Mouse (Mus musculus): ENCODE measurements around the gene Armc2. TPM values are rescaled to one million over a fixed set of nuclear protein-coding genes. Genes with fewer than 3 reads are reported as not detected.

Armc2 gene
- polyA plus RNA-seq, 1 experiment from 2014 or later: 0.42 TPM

DNA sequence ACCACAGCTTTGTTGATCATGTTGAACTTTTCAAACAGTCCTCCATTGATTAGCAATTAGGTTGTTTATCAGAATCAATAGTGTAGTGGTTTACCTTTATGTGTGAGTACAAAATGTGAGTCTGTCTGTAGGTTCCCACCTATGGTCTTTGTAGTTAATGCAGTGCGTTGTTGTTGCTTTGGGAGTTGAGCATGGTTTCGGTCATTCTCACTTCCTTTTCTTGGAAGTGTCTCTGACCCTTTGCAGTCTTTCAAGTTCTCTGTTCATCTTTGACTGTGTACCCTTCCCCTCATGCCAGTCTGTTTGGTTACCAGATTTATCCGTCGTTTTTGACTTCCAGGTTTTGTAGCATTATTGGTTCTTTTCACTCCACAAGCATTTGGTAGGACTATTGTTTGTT, 126.9 kb downstream of the Armc2 start:
- H3K4me3 ChIP-seq (ENCODE audit: low read length): no peak overlapping the region
- H3K9me3 ChIP-seq (ENCODE audit: control insufficient read depth, low read length): no peaks in the 10 kb centered on the region
- WGBS: 84% methylated on average over 4 of the region's 4 CpGs
- H3K36me3 ChIP-seq (ENCODE audit: control insufficient read depth, insufficient read depth, low read length): no peaks in the 10 kb centered on the region
- no peaks in the 10 kb centered on the region for H3K27me3 ChIP-seq (ENCODE audit: control insufficient read depth, insufficient read depth, low read length)
- H3K27ac ChIP-seq (ENCODE audit: low read depth, low read length): no peak overlapping the region
- no peak for ATAC-seq (ENCODE audit: low FRiP score, low TSS enrichment)
- H3K4me1 ChIP-seq (ENCODE audit: control insufficient read depth, insufficient read depth, low read length): peaks cover 19% of the 10 kb centered on the region
- no peak overlapping the region for H3K9ac ChIP-seq (ENCODE audit: low read depth, low read length)
- H3K4me2 ChIP-seq (replicated peaks; ENCODE audit: low read depth, low read length): no peak overlapping the region

GRCm38 (mm10) chr10:41890537-41890936, 127.7 kb downstream of the Armc2 start:
- no peaks in the 10 kb centered on the region for H3K36me3 ChIP-seq (ENCODE audit: control insufficient read depth, insufficient read depth, low read length)
- no peak overlapping the region for H3K4me2 ChIP-seq (replicated peaks; ENCODE audit: low read depth, low read length)
- no peak for ATAC-seq (ENCODE audit: low FRiP score, low TSS enrichment)
- no peak overlapping the region for H3K27ac ChIP-seq (ENCODE audit: low read depth, low read length)
- H3K27me3 ChIP-seq (ENCODE audit: control insufficient read depth, insufficient read depth, low read length): no peaks in the 10 kb centered on the region
- H3K4me1 ChIP-seq (ENCODE audit: control insufficient read depth, insufficient read depth, low read length): peaks cover 19% of the 10 kb centered on the region
- no peaks in the 10 kb centered on the region for H3K9me3 ChIP-seq (ENCODE audit: control insufficient read depth, low read length)
- H3K4me3 ChIP-seq (ENCODE audit: low read length): no peak overlapping the region
- H3K9ac ChIP-seq (ENCODE audit: low read depth, low read length): no peak overlapping the region

GRCm38 (mm10) chr10:41889566-41889965, 128.7 kb downstream of the Armc2 start:
- no peak overlapping the region for H3K4me2 ChIP-seq (replicated peaks; ENCODE audit: low read depth, low read length)
- no peak for ATAC-seq (ENCODE audit: low FRiP score, low TSS enrichment)
- H3K27ac ChIP-seq (ENCODE audit: low read depth, low read length): no peak overlapping the region
- H3K9me3 ChIP-seq (ENCODE audit: control insufficient read depth, low read length): no peaks in the 10 kb centered on the region
- no peak overlapping the region for H3K9ac ChIP-seq (ENCODE audit: low read depth, low read length)
- no peaks in the 10 kb centered on the region for H3K36me3 ChIP-seq (ENCODE audit: control insufficient read depth, insufficient read depth, low read length)
- no peaks in the 10 kb centered on the region for H3K27me3 ChIP-seq (ENCODE audit: control insufficient read depth, insufficient read depth, low read length)
- 84% methylated on average over 5 of the region's 5 CpGs for WGBS
- no peak overlapping the region for H3K4me3 ChIP-seq (ENCODE audit: low read length)
- H3K4me1 ChIP-seq (ENCODE audit: control insufficient read depth, insufficient read depth, low read length): peaks cover 18% of the 10 kb centered on the region

DNA sequence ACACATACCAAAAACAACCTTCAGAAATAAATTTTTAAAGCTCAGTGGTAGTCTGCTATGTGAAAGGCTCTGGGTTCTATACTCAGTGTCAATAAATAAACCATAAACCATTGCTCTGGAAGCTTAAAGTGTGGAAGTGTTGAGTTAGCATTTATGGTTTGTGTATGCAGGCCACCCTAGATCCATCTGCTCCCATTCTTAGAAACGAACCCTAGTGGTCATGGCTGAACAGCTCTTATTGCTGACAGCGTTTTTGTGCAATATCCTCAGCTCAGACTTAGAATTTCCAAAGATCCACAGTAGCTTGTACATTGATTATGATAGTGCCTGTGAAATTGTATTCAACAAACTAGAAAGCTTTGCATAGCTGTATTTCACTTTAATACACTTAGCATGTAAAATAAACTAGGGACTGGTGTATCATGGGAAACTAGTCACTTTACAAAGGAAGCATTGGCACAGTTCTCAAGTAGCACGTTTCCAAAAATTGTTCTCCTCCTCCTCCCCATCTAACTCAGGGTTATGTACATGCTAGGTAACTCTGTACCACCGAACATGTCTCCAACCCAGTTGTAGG, 129.8 kb downstream of the Armc2 start:
- Histone ChIP-seq H3K27ac (ENCODE audit: low read depth, low read length) (no peak overlapping the region), H3K4me2 (replicated peaks; ENCODE audit: low read depth, low read length) (peak overlapping the region; percentile 86), H3K27me3 (ENCODE audit: control insufficient read depth, insufficient read depth, low read length) (no peaks in the 10 kb centered on the region), H3K9ac (ENCODE audit: low read depth, low read length) (no peak overlapping the region), H3K4me1 (ENCODE audit: control insufficient read depth, insufficient read depth, low read length) (peaks cover 10% of the 10 kb centered on the region; the same call in 1 of the 2 replicates), H3K36me3 (ENCODE audit: control insufficient read depth, insufficient read depth, low read length) (no peaks in the 10 kb centered on the region), H3K9me3 (ENCODE audit: control insufficient read depth, low read length) (no peaks in the 10 kb centered on the region), H3K4me3 (ENCODE audit: low read length) (peak overlapping the region; percentile 72; the same call in 1 of the 2 replicates)
- ATAC-seq (ENCODE audit: low FRiP score, low TSS enrichment): no peak
- whole genome bisulfite sequencing: 43% methylated on average over 4 of the region's 4 CpGs

DNA sequence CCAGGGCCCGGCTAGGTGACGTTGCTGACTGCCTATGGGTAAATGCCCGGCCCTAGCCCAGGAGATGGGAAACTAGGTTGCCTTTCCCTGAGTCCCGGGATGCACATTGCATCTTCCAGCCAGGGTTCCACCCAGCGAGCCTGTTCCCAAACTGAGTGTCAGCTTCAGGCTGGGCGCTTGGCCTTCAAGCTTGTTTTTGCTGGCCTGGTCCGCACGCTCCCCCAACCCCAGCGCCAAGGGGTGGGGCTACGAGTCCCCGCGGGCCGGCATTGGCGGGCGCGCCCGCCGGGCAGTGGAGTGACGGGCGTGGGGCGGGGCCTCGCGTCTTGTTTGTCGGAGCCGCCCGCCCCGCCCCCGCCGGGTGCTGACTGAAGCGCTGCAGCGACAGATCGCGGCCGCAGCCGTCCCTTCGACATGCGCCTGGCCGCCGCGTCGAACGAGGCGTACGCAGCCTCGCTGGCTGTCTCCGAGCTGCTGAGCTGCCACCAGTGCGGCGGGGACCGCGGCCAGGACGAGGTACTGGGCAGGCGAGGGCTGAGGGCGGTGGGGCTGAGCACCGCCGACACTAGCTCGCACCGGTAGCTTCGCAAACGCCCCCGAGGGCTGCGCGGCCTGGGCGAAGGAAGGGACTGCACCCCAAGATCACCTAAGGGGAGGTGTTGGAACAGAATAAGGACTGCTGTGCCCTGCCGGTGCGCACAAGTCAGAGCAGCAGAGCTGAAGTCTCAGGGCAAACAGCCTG, 131.0 kb downstream of the Armc2 start:
- peak; percentile 98 for ATAC-seq (ENCODE audit: low FRiP score, low TSS enrichment)
- Histone ChIP-seq H3K4me1 (ENCODE audit: control insufficient read depth, insufficient read depth, low read length) (peaks cover 10% of the 10 kb centered on the region; the same call in 1 of the 2 replicates), H3K9me3 (ENCODE audit: control insufficient read depth, low read length) (no peaks in the 10 kb centered on the region), H3K4me2 (replicated peaks; ENCODE audit: low read depth, low read length) (peak overlapping the region; percentile 86), H3K36me3 (ENCODE audit: control insufficient read depth, insufficient read depth, low read length) (no peaks in the 10 kb centered on the region), H3K27me3 (ENCODE audit: control insufficient read depth, insufficient read depth, low read length) (no peaks in the 10 kb centered on the region), H3K4me3 (ENCODE audit: low read length) (peak overlapping the region; percentile 72), H3K27ac (ENCODE audit: low read depth, low read length) (peak overlapping the region; percentile 86), H3K9ac (ENCODE audit: low read depth, low read length) (peak overlapping the region; percentile 83)
- WGBS: 1% methylated on average over 64 of the region's 65 CpGs

GRCm38 (mm10) chr10:41883741-41884575, 134.3 kb downstream of the Armc2 start:
- no peak for ATAC-seq (ENCODE audit: low FRiP score, low TSS enrichment)
- Histone ChIP-seq H3K4me3 (ENCODE audit: low read length) (no peak overlapping the region), H3K4me2 (replicated peaks; ENCODE audit: low read depth, low read length) (no peak overlapping the region), H3K4me1 (ENCODE audit: control insufficient read depth, insufficient read depth, low read length) (peaks cover 10% of the 10 kb centered on the region; the same call in 1 of the 2 replicates), H3K27ac (ENCODE audit: low read depth, low read length) (no peak overlapping the region), H3K36me3 (ENCODE audit: control insufficient read depth, insufficient read depth, low read length) (no peaks in the 10 kb centered on the region), H3K9me3 (ENCODE audit: control insufficient read depth, low read length) (no peaks in the 10 kb centered on the region), H3K9ac (ENCODE audit: low read depth, low read length) (no peak overlapping the region), H3K27me3 (ENCODE audit: control insufficient read depth, insufficient read depth, low read length) (no peaks in the 10 kb centered on the region)
- 44% methylated on average over 8 of the region's 8 CpGs for WGBS

DNA sequence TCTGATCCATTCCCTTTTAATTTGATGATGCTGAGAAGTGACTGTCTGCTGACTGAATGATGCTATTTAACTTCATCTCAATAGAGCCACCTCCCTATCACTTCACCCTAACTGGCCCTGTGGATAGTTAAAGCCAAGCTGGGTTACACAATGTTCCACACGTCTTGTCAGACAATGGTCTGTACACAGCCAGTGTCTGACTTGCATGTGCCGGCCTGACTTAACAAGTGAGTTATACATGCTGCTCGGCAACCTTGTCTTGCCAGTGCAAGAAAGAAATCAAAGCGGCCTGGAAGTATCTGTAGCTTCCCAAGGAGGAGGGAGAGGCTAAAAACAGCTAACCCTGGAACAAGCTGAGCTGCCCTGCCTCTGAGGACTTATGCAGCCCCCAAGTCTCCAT, 136.8 kb downstream of the Armc2 start:
- no peak overlapping the region for H3K9ac ChIP-seq (ENCODE audit: low read depth, low read length)
- H3K4me1 ChIP-seq (ENCODE audit: control insufficient read depth, insufficient read depth, low read length): no peaks in the 10 kb centered on the region
- H3K4me3 ChIP-seq (ENCODE audit: low read length): no peak overlapping the region
- no peak overlapping the region for H3K27ac ChIP-seq (ENCODE audit: low read depth, low read length)
- no peaks in the 10 kb centered on the region for H3K27me3 ChIP-seq (ENCODE audit: control insufficient read depth, insufficient read depth, low read length)
- H3K36me3 ChIP-seq (ENCODE audit: control insufficient read depth, insufficient read depth, low read length): no peaks in the 10 kb centered on the region
- no peaks in the 10 kb centered on the region for H3K9me3 ChIP-seq (ENCODE audit: control insufficient read depth, low read length)
- no peak overlapping the region for H3K4me2 ChIP-seq (replicated peaks; ENCODE audit: low read depth, low read length)
- ATAC-seq (ENCODE audit: low FRiP score, low TSS enrichment): no peak
- WGBS: 56% methylated on average over 4 of the region's 4 CpGs

DNA sequence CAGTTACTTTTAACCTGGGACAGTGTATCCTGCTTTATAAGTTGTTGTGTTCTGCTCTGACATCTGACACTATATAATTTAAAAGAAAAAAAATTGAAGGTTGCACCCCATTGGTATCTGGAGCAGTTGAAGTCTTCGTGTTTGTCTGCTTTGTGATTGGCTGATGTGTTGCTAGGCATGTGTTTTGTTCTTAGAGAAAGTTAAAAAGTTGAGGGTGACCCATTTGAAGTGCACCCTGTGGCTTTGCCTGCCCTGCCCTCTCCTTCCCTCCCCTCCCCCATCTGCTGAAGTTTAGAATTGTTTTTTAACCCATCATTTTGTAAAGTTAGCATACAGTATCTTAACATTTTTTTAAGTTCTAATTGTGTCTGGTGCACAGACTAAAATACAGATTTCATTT, 137.5 kb downstream of the Armc2 start:
- no peaks in the 10 kb centered on the region for H3K9me3 ChIP-seq (ENCODE audit: control insufficient read depth, low read length)
- no peaks in the 10 kb centered on the region for H3K4me1 ChIP-seq (ENCODE audit: control insufficient read depth, insufficient read depth, low read length)
- H3K9ac ChIP-seq (ENCODE audit: low read depth, low read length): no peak overlapping the region
- H3K4me2 ChIP-seq (replicated peaks; ENCODE audit: low read depth, low read length): no peak overlapping the region
- no peaks in the 10 kb centered on the region for H3K27me3 ChIP-seq (ENCODE audit: control insufficient read depth, insufficient read depth, low read length)
- WGBS: 26% methylated on average over 1 of the region's 1 CpGs
- H3K27ac ChIP-seq (ENCODE audit: low read depth, low read length): no peak overlapping the region
- no peak overlapping the region for H3K4me3 ChIP-seq (ENCODE audit: low read length)
- ATAC-seq (ENCODE audit: low FRiP score, low TSS enrichment): no peak
- H3K36me3 ChIP-seq (ENCODE audit: control insufficient read depth, insufficient read depth, low read length): no peaks in the 10 kb centered on the region

- Histone ChIP-seq H3K27me3 (ENCODE audit: control insufficient read depth, insufficient read depth, low read length) (no peaks in the 10 kb centered on the region), H3K9ac (ENCODE audit: low read depth, low read length) (no peak overlapping the region), H3K9me3 (ENCODE audit: control insufficient read depth, low read length) (no peaks in the 10 kb centered on the region), H3K4me1 (ENCODE audit: control insufficient read depth, insufficient read depth, low read length) (no peaks in the 10 kb centered on the region), H3K4me3 (ENCODE audit: low read length) (no peak overlapping the region), H3K36me3 (ENCODE audit: control insufficient read depth, insufficient read depth, low read length) (no peaks in the 10 kb centered on the region), H3K4me2 (replicated peaks; ENCODE audit: low read depth, low read length) (no peak overlapping the region), H3K27ac (ENCODE audit: low read depth, low read length) (no peak overlapping the region)
- no peak for ATAC-seq (ENCODE audit: low FRiP score, low TSS enrichment)
- 41% methylated on average over 4 of the region's 4 CpGs for WGBS
Observed at GRCm38 (mm10) chr10:41880206-41880605, 138.0 kb downstream of the Armc2 start.

Data from kidney, embryonic 14.5 days (tissue).